Mouse (Mus musculus): ENCODE measurements around the gene Ecel1. TPM values are rescaled to one million over a fixed set of nuclear protein-coding genes. Genes with fewer than 3 reads are reported as not detected.
A peak's percentile ranks its signal among the peaks of the same experiment; 100 is the strongest.

The Ecel1 gene
- total RNA-seq (2021): 1 to 10 TPM; 1.9 to 7.0 TPM
- long read RNA-seq, experiment 1, partial matches to known transcripts: 1 of 5 reads
- long read RNA-seq, experiment 1, other reads (novel, unspliced or antisense): 1 of 5 reads
- long read RNA-seq, experiment 2, partial matches to known transcripts: 0 of 5 reads
- long read RNA-seq, experiment 2, other reads (novel, unspliced or antisense): 2 of 5 reads

- DNase-seq (ENCODE audit: low spot score in 2 of 2): no peak
- intact Hi-C loops (cut with DNase I): no loop called here
Measured at GRCm38 (mm10) chr1:87156199-87156587, at the start of gene Ecel1. Gene Ecel1 (minus strand): TSS chr1:87156521.

- DNase-seq (ENCODE audit: low spot score in 2 of 2): no peak
- intact Hi-C loops (cut with DNase I): no loop called here
Measured at GRCm38 (mm10) chr1:87205502-87205901, 49.2 kb upstream of the Ecel1 start.

GRCm38 (mm10) chr1:87205038-87205437, 48.7 kb upstream of the Ecel1 start:
- intact Hi-C loops (cut with DNase I): no loop called here
- DNase-seq (ENCODE audit: low spot score in 2 of 2): no peak

GRCm38 (mm10) chr1:87204465-87204864, 48.1 kb upstream of the Ecel1 start, which contains the start of gene Chrng:
Gene Chrng (plus strand): TSS chr1:87204657.
- intact Hi-C loops (cut with DNase I): no loop called here
- DNase-seq (ENCODE audit: low spot score in 2 of 2): no peak

- intact Hi-C loops (cut with DNase I): no loop called here
- no peak for DNase-seq (ENCODE audit: low spot score in 2 of 2)
Measured at GRCm38 (mm10) chr1:87203779-87204178, 47.5 kb upstream of the Ecel1 start.

GRCm38 (mm10) chr1:87201848-87202247, 45.5 kb upstream of the Ecel1 start:
- DNase-seq (ENCODE audit: low spot score in 2 of 2): no peak
- intact Hi-C loops (cut with DNase I): no loop called here

- intact Hi-C loops (cut with DNase I): no loop called here
- DNase-seq (ENCODE audit: low spot score in 2 of 2): no peak
Measured at GRCm38 (mm10) chr1:87200811-87201210, 44.5 kb upstream of the Ecel1 start.

GRCm38 (mm10) chr1:87198119-87199065, 42.1 kb upstream of the Ecel1 start:
- intact Hi-C loops (cut with DNase I): no loop called here
- no peak for DNase-seq (ENCODE audit: low spot score in 2 of 2)

GRCm38 (mm10) chr1:87197296-87197695, 41.0 kb upstream of the Ecel1 start:
- DNase-seq (ENCODE audit: low spot score in 2 of 2): no peak
- intact Hi-C loops (cut with DNase I): no loop called here

GRCm38 (mm10) chr1:87190429-87190828, 34.1 kb upstream of the Ecel1 start, which contains the start of gene Chrnd:
Gene Chrnd (plus strand): TSS chr1:87190607.
- intact Hi-C loops (cut with DNase I): no loop called here
- no peak for DNase-seq (ENCODE audit: low spot score in 2 of 2)

GRCm38 (mm10) chr1:87187037-87187355, 30.7 kb upstream of the Ecel1 start:
- DNase-seq (ENCODE audit: low spot score in 2 of 2): peak; percentile 64 to 80
- intact Hi-C loops (cut with DNase I): loop anchor here (5.0 kb wide), 3 partner anchors 145 to 575 kb away; no protein-coding TSS in a partner anchor

- DNase-seq (ENCODE audit: low spot score in 2 of 2): no peak
Measured at GRCm38 (mm10) chr1:87186261-87187036, 30.1 kb upstream of the Ecel1 start.

GRCm38 (mm10) chr1:87185526-87185925, 29.2 kb upstream of the Ecel1 start:
- no peak for DNase-seq (ENCODE audit: low spot score in 2 of 2)
- intact Hi-C loops (cut with DNase I): loop anchor here (5.0 kb wide), 3 partner anchors 143 to 573 kb away; no protein-coding TSS in a partner anchor

More at GRCm38 (mm10) chr1:87186261-87187036, 30.1 kb upstream of the Ecel1 start:
- intact Hi-C loops (cut with DNase I): loop anchor here (5.0 kb wide), 3 partner anchors 144 to 574 kb away; no protein-coding TSS in a partner anchor

GRCm38 (mm10) chr1:87184751-87185139, 28.4 kb upstream of the Ecel1 start:
- intact Hi-C loops (cut with DNase I): loop anchor here (5.0 kb wide), 3 partner anchors 142 to 572 kb away; no protein-coding TSS in a partner anchor
- DNase-seq (ENCODE audit: low spot score in 2 of 2): peak; percentile 84 to 85

GRCm38 (mm10) chr1:87183998-87184750, 27.9 kb upstream of the Ecel1 start:
- intact Hi-C loops (cut with DNase I): no loop called here
- DNase-seq (ENCODE audit: low spot score in 2 of 2): no peak

- DNase-seq (ENCODE audit: low spot score in 2 of 2): no peak
- intact Hi-C loops (cut with DNase I): no loop called here
Measured at GRCm38 (mm10) chr1:87183013-87183412, 26.7 kb upstream of the Ecel1 start, which contains the start of gene Prss56. Gene Prss56 (plus strand): TSS chr1:87183313.

GRCm38 (mm10) chr1:87180896-87181295, 24.6 kb upstream of the Ecel1 start:
- intact Hi-C loops (cut with DNase I): no loop called here

GRCm38 (mm10) chr1:87175852-87176292, 19.6 kb upstream of the Ecel1 start:
- DNase-seq (ENCODE audit: low spot score in 2 of 2): peak; percentile 67 to 71
- intact Hi-C loops (cut with DNase I): no loop called here

More at GRCm38 (mm10) chr1:87180896-87181295, 24.6 kb upstream of the Ecel1 start:
- DNase-seq (ENCODE audit: low spot score in 2 of 2): no peak
